Comparison of ENCODE assay signal across 11 mouse cellular contexts in the genomic region with DNA sequence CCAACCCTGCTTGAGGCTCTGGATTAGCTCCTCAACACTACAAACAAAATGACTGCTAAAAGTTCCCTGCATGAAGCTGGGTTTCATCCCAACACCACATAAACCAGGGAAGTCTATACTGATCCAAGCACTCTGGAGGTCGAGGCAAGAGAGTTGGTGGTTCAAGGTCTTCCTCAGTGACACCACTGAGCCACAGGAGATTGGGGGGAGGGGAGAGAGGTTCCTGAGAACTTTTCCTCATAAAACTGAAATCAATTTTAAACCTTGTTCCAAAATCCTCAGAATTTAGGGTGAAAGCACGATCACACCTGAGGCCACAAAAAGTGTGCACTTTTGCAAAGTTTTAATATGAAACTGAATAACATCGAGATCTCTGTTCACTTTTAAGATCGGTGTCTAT. TPM values are rescaled to one million over a fixed set of nuclear protein-coding genes. Genes with fewer than 3 reads are reported as not detected.
DNase-seq lines count a peak whose midpoint lies in the region; ATAC-seq and TF ChIP-seq lines count a peak whose summit lies in the region.
"Had no signal": no experiment of that assay in that cellular context is flagged by ENCODE, and none has a peak within 500 bp of the region (broad histone marks: within the 10 kb centered on the region; RNA-seq: fewer than 3 reads in every experiment).

No protein-coding gene starts in this region.

- H3K9ac ChIP-seq in embryonic facial prominence, embryonic 14.5 days (ENCODE audit: low read depth, low read length) = no peak overlapping the region
- peak overlapping the region; percentile 87; the same call in 1 of the 2 replicates for H3K9ac ChIP-seq in intestine, embryonic 14.5 days (ENCODE audit: low read length)
- H3K9ac ChIP-seq in midbrain, embryonic 16.5 days (ENCODE audit: low read depth, low read length) = no peak overlapping the region

- H3K36me3 ChIP-seq in embryonic facial prominence, embryonic 14.5 days (ENCODE audit: control insufficient read depth, insufficient read depth, low read length) = no peaks in the 10 kb centered on the region
- H3K36me3 ChIP-seq in intestine, embryonic 14.5 days (ENCODE audit: control insufficient read depth, insufficient read depth, low read length) = no peaks in the 10 kb centered on the region
- no peaks in the 10 kb centered on the region for H3K36me3 ChIP-seq in midbrain, embryonic 16.5 days (ENCODE audit: control insufficient read depth, insufficient read depth, low read length)

- peak overlapping the region; percentile 92 for H3K27ac ChIP-seq in layer of hippocampus, adult 2 months
- no peak overlapping the region for H3K27ac ChIP-seq in embryonic facial prominence, embryonic 14.5 days (replicated peaks; ENCODE audit: low read depth, low read length)
- H3K27ac ChIP-seq in intestine, embryonic 14.5 days (ENCODE audit: low read depth) = no peak overlapping the region
- H3K27ac ChIP-seq in midbrain, embryonic 16.5 days (ENCODE audit: low read length) = no peak overlapping the region

- H3K4me1 ChIP-seq in embryonic facial prominence, embryonic 14.5 days (ENCODE audit: control insufficient read depth, insufficient read depth, low read length) = peaks cover 12% of the 10 kb centered on the region; the same call in 1 of the 2 replicates
- peaks cover 21% of the 10 kb centered on the region for H3K4me1 ChIP-seq in intestine, embryonic 14.5 days (replicated peaks; ENCODE audit: control insufficient read depth, insufficient read depth, low read length)
- H3K4me1 ChIP-seq in midbrain, embryonic 16.5 days (ENCODE audit: control insufficient read depth, insufficient read depth, low read length) = peaks cover 23% of the 10 kb centered on the region

- 64% methylated on average over 4 of the region's 4 CpGs for WGBS in embryonic facial prominence, embryonic 14.5 days
- 70% methylated on average over 4 of the region's 4 CpGs for WGBS in intestine, embryonic 14.5 days
- WGBS in midbrain, embryonic 16.5 days = 71% methylated on average over 4 of the region's 4 CpGs

- TF ChIP-seq CTCF in layer of hippocampus, adult 2 months (conservative IDR thresholded peaks at IDR 0.05) = no peak

- ATAC-seq in embryonic facial prominence, embryonic 14.5 days (ENCODE audit: low read depth) = no peak
- no peak for ATAC-seq in intestine, embryonic 14.5 days (replicated peaks; ENCODE audit: low FRiP score, low TSS enrichment, low read depth)
- ATAC-seq in midbrain, embryonic 16.5 days = no peak

- peak overlapping the region; percentile 90 for H3K4me2 ChIP-seq in embryonic facial prominence, embryonic 14.5 days (ENCODE audit: low read depth, low read length)
- peak overlapping the region; percentile 71 for H3K4me2 ChIP-seq in intestine, embryonic 14.5 days (ENCODE audit: low read length)
- peak overlapping the region; percentile 79; the same call in 1 of the 2 replicates for H3K4me2 ChIP-seq in midbrain, embryonic 16.5 days (ENCODE audit: low read length)

- DNase-seq in layer of hippocampus, adult 2 months (ENCODE audit: low spot score in 2 of 2) = no peak
- no peak for DNase-seq in layer of hippocampus, adult 9-10 months (ENCODE audit: low spot score)
- DNase-seq in embryonic facial prominence, embryonic 14.5 days (ENCODE audit: low spot score) = no peak
- DNase-seq in intestine, embryonic 14.5 days (ENCODE audit: low spot score) = no peak
- no peak for DNase-seq in layer of hippocampus, adult 9-11 months
- DNase-seq in spleen, postnatal 36 days (ENCODE audit: low spot score in 2 of 2) = no peak
- no peak for DNase-seq in frontal cortex, postnatal 14 days (ENCODE audit: low spot score in 2 of 2)
- DNase-seq: cerebellum, postnatal 14 days; kidney, postnatal 36 days had no signal

- no peaks in the 10 kb centered on the region for H3K27me3 ChIP-seq in embryonic facial prominence, embryonic 14.5 days (replicated peaks; ENCODE audit: control insufficient read depth, insufficient read depth, low read length)
- no peaks in the 10 kb centered on the region for H3K27me3 ChIP-seq in intestine, embryonic 14.5 days (replicated peaks; ENCODE audit: control insufficient read depth, insufficient read depth, low read length)
- H3K27me3 ChIP-seq in midbrain, embryonic 16.5 days (ENCODE audit: control insufficient read depth, insufficient read depth, low read depth, low read length) = no peaks in the 10 kb centered on the region
- H3K27me3 ChIP-seq: Patski had no signal

- H3K9me3 ChIP-seq in embryonic facial prominence, embryonic 14.5 days (ENCODE audit: control insufficient read depth, low read length) = no peaks in the 10 kb centered on the region
- H3K9me3 ChIP-seq in intestine, embryonic 14.5 days (ENCODE audit: control insufficient read depth, low read length) = no peaks in the 10 kb centered on the region
- no peaks in the 10 kb centered on the region for H3K9me3 ChIP-seq in midbrain, embryonic 16.5 days (replicated peaks; ENCODE audit: control insufficient read depth, low read length, poor library complexity, severe bottlenecking)

- H3K4me3 ChIP-seq in layer of hippocampus, adult 2 months = peak overlapping the region; percentile 57; the same call in 1 of the 2 replicates
- H3K4me3 ChIP-seq in embryonic facial prominence, embryonic 14.5 days (ENCODE audit: low read depth, low read length) = no peak overlapping the region
- H3K4me3 ChIP-seq in intestine, embryonic 14.5 days (ENCODE audit: low read depth, low read length) = peak overlapping the region; percentile 77
- no peak overlapping the region for H3K4me3 ChIP-seq in midbrain, embryonic 16.5 days (ENCODE audit: low read depth, low read length)

RNA-seq across cellular contexts. Expression of gene Rap1a, which starts 1.8 kb away (rescaled TPM):
- total RNA-seq in layer of hippocampus, adult 2 months (2021) = 100 to 1,000 TPM in 1 of 2 experiments, 10 to 100 TPM in 1; 94.6 to 101 TPM
- polyA plus RNA-seq in embryonic facial prominence, embryonic 14.5 days (2014; fragmentation: Nextera tagmentation; extraction: Ambion mirVana) = 85.5 and 92.9 TPM in 2 replicates
- 81.6 and 82.2 TPM in 2 replicates for polyA plus RNA-seq in intestine, embryonic 14.5 days (2014; fragmentation: Nextera tagmentation; extraction: Ambion mirVana)
- polyA plus RNA-seq in midbrain, embryonic 16.5 days (2015; fragmentation: Nextera tagmentation; extraction: Ambion mirVana) = 74.1 and 74.3 TPM in 2 replicates

Comparison
In these comparisons a context has a peak if more than half of its experiments do, and no peak if none do; other contexts are left out.
1. H3K4me3 ChIP-seq: peak in layer of hippocampus, adult 2 months (single experiment) and intestine, embryonic 14.5 days (single experiment); none in embryonic facial prominence, embryonic 14.5 days (single experiment) and midbrain, embryonic 16.5 days (single experiment).
2. Peak in every context shown above with its lines, with median percentiles within 50 percentile points of each other: H3K4me2 ChIP-seq.